10 mouse cellular contexts compared by ENCODE assay signal in genomic region chr17:56196860-56197259, GRCm38 (mm10). TPM values are rescaled to one million over a fixed set of nuclear protein-coding genes. Genes with fewer than 3 reads are reported as not detected.
DNase-seq lines count a peak whose midpoint lies in the region; ATAC-seq and TF ChIP-seq lines count a peak whose summit lies in the region.
"Had no signal": no experiment of that assay in that cellular context is flagged by ENCODE, and none has a peak within 500 bp of the region (broad histone marks: within the 10 kb centered on the region; RNA-seq: fewer than 3 reads in every experiment).

No protein-coding gene starts in this region.

- dilution Hi-C loops in CH12.LX (cut with MboI; ENCODE audit: extremely low pct_ligation_motif_present, extremely low pct_unique_long_range_greater_than_20kb, low sequenced_read_pairs), result no loop called here

- peaks cover 0 to 4% of the 10 kb centered on the region in 2 experiments; a peak in 2 of 4 replicates for H3K4me1 ChIP-seq in CH12.LX (ENCODE audit: control insufficient read depth in 1 of 2, insufficient read depth in 2 of 2)
- no peaks in the 10 kb centered on the region for H3K4me1 ChIP-seq in heart, embryonic 11.5 days (ENCODE audit: control insufficient read depth, insufficient read depth, low read length)

- H3K9ac ChIP-seq in CH12.LX (ENCODE audit: insufficient read depth, low read depth), result no peak overlapping the region
- H3K9ac ChIP-seq in heart, embryonic 11.5 days (ENCODE audit: low read depth, low read length), result no peak overlapping the region

- no peaks in the 10 kb centered on the region for H3K27me3 ChIP-seq in CH12.LX (replicated peaks)
- no peaks in the 10 kb centered on the region for H3K27me3 ChIP-seq in heart, embryonic 11.5 days (ENCODE audit: control insufficient read depth, insufficient read depth, low read length)

- in situ Hi-C loops in CH12.LX (cut with MboI; ENCODE audit: low pct_ligation_motif_present, low pct_unique_long_range_greater_than_20kb, low sequenced_read_pairs), result no loop called here

- no peak for TF ChIP-seq POLR2A in CH12.LX (IDR thresholded peaks at IDR 0.05; ENCODE audit: low read depth, low read length)

- H3K79me2 ChIP-seq in CH12.LX (replicated peaks; ENCODE audit: control insufficient read depth, extremely low read depth, insufficient read depth, poor library complexity, severe bottlenecking), result no peaks in the 10 kb centered on the region

- no peak overlapping the region for H3K4me3 ChIP-seq in layer of hippocampus, adult 2 months
- H3K4me3 ChIP-seq in CH12.LX (replicated peaks in 1 of 3; ENCODE audit: low read depth in 2 of 3, low read length in 2 of 3, poor library complexity in 1 of 3), result no peak overlapping the region
- H3K4me3 ChIP-seq in heart, embryonic 11.5 days (ENCODE audit: low read depth, low read length), result no peak overlapping the region
- H3K4me3 ChIP-seq: erythroblast, embryonic 14.5 days had no signal

- H3K9me3 ChIP-seq in CH12.LX (replicated peaks; ENCODE audit: low read length), result peaks cover 8% of the 10 kb centered on the region
- H3K9me3 ChIP-seq in heart, embryonic 11.5 days (replicated peaks; ENCODE audit: control insufficient read depth, low read length), result no peaks in the 10 kb centered on the region

- DNase-seq in layer of hippocampus, adult 2 months (ENCODE audit: low spot score in 2 of 2), result no peak
- no peak for DNase-seq in layer of hippocampus, postnatal 10 days (ENCODE audit: low spot score in 2 of 2)
- DNase-seq in CH12.LX (ENCODE audit: extremely low read depth), result no peak
- peak; percentile 65 for DNase-seq in ZHBTc4 (ENCODE audit: low read depth, low spot score)
- no peak for DNase-seq in gastrocnemius, postnatal 36 days
- DNase-seq: heart, postnatal 14 days had no signal

- intact Hi-C loops in gastrocnemius, postnatal 36 days (cut with DNase I), result no loop called here

- peaks cover 68 to 90% of the 10 kb centered on the region in 2 experiments for H3K36me3 ChIP-seq in CH12.LX (replicated peaks in 1 of 2; ENCODE audit: control insufficient read depth in 1 of 2, insufficient read depth in 1 of 2, low read length in 1 of 2)
- H3K36me3 ChIP-seq in heart, embryonic 11.5 days (ENCODE audit: control insufficient read depth, insufficient read depth, low read length), result peaks cover 61% of the 10 kb centered on the region

- no peak overlapping the region for H3K27ac ChIP-seq in layer of hippocampus, adult 2 months
- no peak overlapping the region for H3K27ac ChIP-seq in CH12.LX (ENCODE audit: insufficient read depth, low read depth)
- no peak overlapping the region for H3K27ac ChIP-seq in heart, embryonic 11.5 days (ENCODE audit: low read depth, low read length)

- WGBS in heart, embryonic 11.5 days (ENCODE audit: insufficient replicate concordance), result 68% methylated on average over 2 of the region's 2 CpGs

- H3K4me2 ChIP-seq in CH12.LX (ENCODE audit: insufficient read depth, low read depth, poor library complexity, severe bottlenecking), result no peak overlapping the region
- H3K4me2 ChIP-seq in heart, embryonic 11.5 days, result no peak overlapping the region

- TF ChIP-seq CTCF in layer of hippocampus, adult 2 months (conservative IDR thresholded peaks at IDR 0.05), result peak; percentile 68
- peak in 1 of 2 experiments; percentile 70; a peak in 3 of 4 replicates for TF ChIP-seq CTCF in CH12.LX (conservative IDR thresholded peaks at IDR 0.05 in 1 of 2, IDR thresholded peaks at IDR 0.05 in 1 of 2; ENCODE audit: low read depth in 2 of 2, low read length in 2 of 2)

- TF ChIP-seq EP300 in CH12.LX (IDR thresholded peaks at IDR 0.05; ENCODE audit: low read length), result no peak

- peak; percentile 80 for ATAC-seq in megakaryocyte progenitor cell, adult 5-6 weeks (replicated peaks; ENCODE audit: poor library complexity)
- ATAC-seq in cerebellum, adult (ENCODE audit: insufficient number of reproducible peaks, low FRiP score, low TSS enrichment), result no peak
- ATAC-seq in heart, embryonic 11.5 days (replicated peaks; ENCODE audit: insufficient number of reproducible peaks, low FRiP score, low TSS enrichment), result no peak

- TF ChIP-seq RAD21 in CH12.LX (IDR thresholded peaks at IDR 0.05; ENCODE audit: low read depth, low read length), result peak; percentile 60

TF ChIP-seq in CH12.LX, 34 proteins besides CTCF, POLR2A, EP300 and RAD21:
- TF ChIP-seq SMC3 (IDR thresholded peaks at IDR 0.05; ENCODE audit: low read depth, low read length) (peak; percentile 36), MEF2A (IDR thresholded peaks at IDR 0.05; ENCODE audit: borderline replicate concordance, low read depth, low read length) (no peak), IRF4 (IDR thresholded peaks at IDR 0.05; ENCODE audit: low read depth, low read length) (no peak), NRF1 (IDR thresholded peaks at IDR 0.05; ENCODE audit: low read depth, low read length) (no peak), GABPA (IDR thresholded peaks at IDR 0.05; ENCODE audit: insufficient replicate concordance, low read depth, low read length) (no peak), ZKSCAN1 (IDR thresholded peaks at IDR 0.05; ENCODE audit: borderline replicate concordance, low read depth, low read length) (no peak), ELF1 (IDR thresholded peaks at IDR 0.05; ENCODE audit: low read depth, low read length) (no peak)

RNA-seq across cellular contexts. Expression of gene Mydgf, which starts 13.1 kb away (rescaled TPM):
- total RNA-seq in layer of hippocampus, adult 2 months (2021), result 10 to 100 TPM; 40.6 to 41.1 TPM
- 10 to 100 TPM; 48.3 to 53.7 TPM for total RNA-seq in layer of hippocampus, postnatal 10 days (2021)
- total RNA-seq in CH12.LX (2012; rRNA removed), result 101 and 106 TPM in 2 replicates
- 85.0 and 85.5 TPM in 2 replicates for total RNA-seq in CH12.LX (2014; rRNA removed)
- 61.1 and 76.0 TPM in 2 replicates for polyA plus RNA-seq in CH12.LX (2012; ENCODE audit: insufficient read length, low read depth)
- total RNA-seq in megakaryocyte progenitor cell, adult 5-6 weeks (2015), result 55.1 and 56.1 TPM in 2 replicates
- 50.4 and 57.1 TPM in 2 replicates for total RNA-seq in megakaryocyte progenitor cell, adult 5-6 weeks (2017)
- total RNA-seq in gastrocnemius, postnatal 36 days (2021), result 10 to 100 TPM; 16.9 to 17.6 TPM
- 78.6 and 87.8 TPM in 2 replicates for polyA plus RNA-seq in heart, embryonic 11.5 days (2014; fragmentation: Nextera tagmentation; extraction: Ambion mirVana)

RNA-seq across cellular contexts. Expression of gene Dpp9, which starts 21.8 kb away (rescaled TPM):
- total RNA-seq in layer of hippocampus, adult 2 months (2021), result 10 to 100 TPM; 65.3 to 66.1 TPM
- total RNA-seq in layer of hippocampus, postnatal 10 days (2021), result 10 to 100 TPM; 44.5 to 45.6 TPM
- total RNA-seq in CH12.LX (2012; rRNA removed) (23.0 and 23.5 TPM in 2 replicates), CH12.LX (2014; rRNA removed) (13.5 and 13.8 TPM in 2 replicates)
- 34.9 and 37.9 TPM in 2 replicates for polyA plus RNA-seq in CH12.LX (2012; ENCODE audit: insufficient read length, low read depth)
- total RNA-seq in megakaryocyte progenitor cell, adult 5-6 weeks (2015), result 27.0 and 31.0 TPM in 2 replicates
- total RNA-seq in megakaryocyte progenitor cell, adult 5-6 weeks (2017), result 15.7 and 19.9 TPM in 2 replicates
- total RNA-seq in gastrocnemius, postnatal 36 days (2021), result 10 to 100 TPM; 31.6 to 32.2 TPM
- polyA plus RNA-seq in heart, embryonic 11.5 days (2014; fragmentation: Nextera tagmentation; extraction: Ambion mirVana), result 21.4 and 23.2 TPM in 2 replicates

RNA-seq across cellular contexts. Expression of gene Tnfaip8l1, which starts 34.6 kb away (rescaled TPM):
- 1 to 10 TPM; 5.4 to 7.0 TPM for total RNA-seq in layer of hippocampus, adult 2 months (2021)
- total RNA-seq in layer of hippocampus, postnatal 10 days (2021), result 1 to 10 TPM; 7.0 to 7.2 TPM
- total RNA-seq in CH12.LX (2012; rRNA removed) (1.9 and 2.4 TPM in 2 replicates), CH12.LX (2014; rRNA removed) (2.0 and 2.6 TPM in 2 replicates)
- 1.6 and 1.9 TPM in 2 replicates for polyA plus RNA-seq in CH12.LX (2012; ENCODE audit: insufficient read length, low read depth)
- total RNA-seq in megakaryocyte progenitor cell, adult 5-6 weeks (2015), result 1.5 and 2.2 TPM in 2 replicates
- total RNA-seq in megakaryocyte progenitor cell, adult 5-6 weeks (2017), result 0.91 and 2.8 TPM in 2 replicates
- total RNA-seq in gastrocnemius, postnatal 36 days (2021), result under 1 TPM; 0.41 to 0.64 TPM
- 4.7 and 6.0 TPM in 2 replicates for polyA plus RNA-seq in heart, embryonic 11.5 days (2014; fragmentation: Nextera tagmentation; extraction: Ambion mirVana)

RNA-seq across cellular contexts. Expression of gene Sema6b, which starts 56.7 kb away (rescaled TPM):
- total RNA-seq in layer of hippocampus, adult 2 months (2021), result 100 to 1,000 TPM; 125 to 133 TPM
- total RNA-seq in layer of hippocampus, postnatal 10 days (2021), result 100 to 1,000 TPM; 117 to 125 TPM
- 1.5 and 2.2 TPM in 2 replicates for total RNA-seq in CH12.LX (2012; rRNA removed)
- 0.71 and 0.78 TPM in 2 replicates for total RNA-seq in CH12.LX (2014; rRNA removed)
- polyA plus RNA-seq in CH12.LX (2012; ENCODE audit: insufficient read length, low read depth), result 1.3 TPM in 2 replicates
- 1.8 and 2.2 TPM in 2 replicates for total RNA-seq in megakaryocyte progenitor cell, adult 5-6 weeks (2015)
- total RNA-seq in megakaryocyte progenitor cell, adult 5-6 weeks (2017), result 3.2 and 4.9 TPM in 2 replicates
- total RNA-seq in gastrocnemius, postnatal 36 days (2021), result 1 to 10 TPM; 2.8 to 2.9 TPM
- polyA plus RNA-seq in heart, embryonic 11.5 days (2014; fragmentation: Nextera tagmentation; extraction: Ambion mirVana), result 0.11 and 0.33 TPM in 2 replicates

RNA-seq across cellular contexts. Expression of gene Fem1a, which starts 59.8 kb away (rescaled TPM):
- 10 to 100 TPM; 36.4 to 37.1 TPM for total RNA-seq in layer of hippocampus, adult 2 months (2021)
- 10 to 100 TPM; 45.3 to 46.5 TPM for total RNA-seq in layer of hippocampus, postnatal 10 days (2021)
- total RNA-seq in CH12.LX (2012; rRNA removed) (26.0 and 28.0 TPM in 2 replicates), CH12.LX (2014; rRNA removed) (14.9 and 17.5 TPM in 2 replicates)
- 14.7 and 16.6 TPM in 2 replicates for polyA plus RNA-seq in CH12.LX (2012; ENCODE audit: insufficient read length, low read depth)
- total RNA-seq in megakaryocyte progenitor cell, adult 5-6 weeks (2015), result 15.3 and 15.9 TPM in 2 replicates
- 20.7 and 23.4 TPM in 2 replicates for total RNA-seq in megakaryocyte progenitor cell, adult 5-6 weeks (2017)
- 100 to 1,000 TPM; 152 TPM for total RNA-seq in gastrocnemius, postnatal 36 days (2021)
- polyA plus RNA-seq in heart, embryonic 11.5 days (2014; fragmentation: Nextera tagmentation; extraction: Ambion mirVana), result 17.9 and 19.3 TPM in 2 replicates
